Mouse (Mus musculus) MEL (cell line): Measurements from ENCODE around the gene Cltc. TPM values are rescaled to one million over a fixed set of nuclear protein-coding genes. Genes with fewer than 3 reads are reported as not detected.
A peak's percentile ranks its signal among the peaks of the same experiment; 100 is the strongest.

Source experiments
- DNase-seq: peaks from one replicate; pipeline ENCODE4 v3.0.0; 2011; ENCODE audit warnings: low read depth, low spot score
- H3K27ac ChIP-seq: 2 replicates; pipeline ENCODE4 v1.5.1; 2012; ENCODE audit warnings: low read depth, mild to moderate bottlenecking, control low read depth, low read length, moderate library complexity; ENCODE audit not compliant: control insufficient read depth
- H3K27me3 ChIP-seq, 2 experiments: fragments of 150-350 bp in 1 of 2; sonication (generic) in 1 of 2; 2 replicates each; pipeline ENCODE4 v1.6.1; 2012; ENCODE audit warnings: low read length in 2 of 2, mild to moderate bottlenecking in 2 of 2, improper control_type of control experiment in 1 of 2, moderate library complexity in 1 of 2; ENCODE audit not compliant: insufficient read depth in 2 of 2, control insufficient read depth in 1 of 2
- H3K36me3 ChIP-seq, 2 experiments: 2 replicates each; pipeline ENCODE4 v1.6.1; 2012 to 2014; ENCODE audit warnings: low read length in 2 of 2, improper control_type of control experiment in 1 of 2, inconsistent platforms in 1 of 2, mild to moderate bottlenecking in 1 of 2; ENCODE audit not compliant: insufficient read depth in 2 of 2, control insufficient read depth in 1 of 2
- H3K4me1 ChIP-seq, 2 experiments: fragments of 150-350 bp in 1 of 2; sonication (generic) in 1 of 2; 2 replicates each; pipeline ENCODE4 v1.6.1; 2012; ENCODE audit warnings: low read length in 2 of 2, improper control_type of control experiment in 1 of 2, mild to moderate bottlenecking in 1 of 2; ENCODE audit not compliant: insufficient read depth in 2 of 2, control insufficient read depth in 1 of 2
- H3K4me3 ChIP-seq, 2 experiments: fragments of 150-350 bp in 1 of 2; sonication (generic) in 1 of 2; 2 replicates each; pipeline ENCODE4 v1.5.1; 2012; ENCODE audit warnings: low read depth in 2 of 2, low read length in 2 of 2, mild to moderate bottlenecking in 2 of 2, moderate library complexity in 2 of 2, control low read depth in 1 of 2, improper control_type of control experiment in 1 of 2; ENCODE audit not compliant: control insufficient read depth in 1 of 2, insufficient read depth in 1 of 2
- H3K79me2 ChIP-seq: 2 replicates; pipeline ENCODE4 v1.6.1; 2012; ENCODE audit warnings: mild to moderate bottlenecking, low read length, moderate library complexity; ENCODE audit not compliant: control insufficient read depth, poor library complexity, insufficient read depth
- H3K9ac ChIP-seq: 2 replicates; pipeline ENCODE4 v1.6.1; 2012; ENCODE audit warnings: low read depth, mild to moderate bottlenecking, control low read depth, low read length, moderate library complexity; ENCODE audit not compliant: control insufficient read depth, poor library complexity, severe bottlenecking
- H3K9me3 ChIP-seq: fragments of 150-350 bp; sonication (generic); replicated peaks from 2 replicates; pipeline ENCODE4 v1.6.1; 2012; ENCODE audit warnings: mild to moderate bottlenecking, low read length, improper control_type of control experiment, moderate library complexity; ENCODE audit not compliant: insufficient read depth
- CHD1 ChIP-seq: IDR thresholded peaks from 2 replicates; pipeline ENCODE4 v1.6.1; 2012; ENCODE audit warnings: low read depth, mild to moderate bottlenecking, inconsistent platforms, low read length, improper control_type of control experiment
- CHD2 ChIP-seq: IDR thresholded peaks from 2 replicates; pipeline ENCODE4 v1.6.1; 2011; ENCODE audit warnings: low read length, improper control_type of control experiment
- CTCF ChIP-seq, 3 experiments: IDR thresholded peaks in 2 of 3; conservative IDR thresholded peaks in 1 of 3; 2 replicates each; pipeline ENCODE4 v1.5.1; 2011 to 2012; ENCODE audit warnings: low read length in 3 of 3, low read depth in 2 of 3, mild to moderate bottlenecking in 2 of 3, improper control_type of control experiment in 1 of 3, inconsistent platforms in 1 of 3, mixed read lengths in 1 of 3, moderate library complexity in 1 of 3; ENCODE audit not compliant: control insufficient read depth in 1 of 3, insufficient read depth in 1 of 3, poor library complexity in 1 of 3, severe bottlenecking in 1 of 3
- E2F4 ChIP-seq: IDR thresholded peaks from 2 replicates; pipeline ENCODE4 v1.6.1; 2011; ENCODE audit warnings: low read depth, low read length, improper control_type of control experiment, borderline replicate concordance
- EP300 ChIP-seq, 2 experiments: IDR thresholded peaks; 2 replicates each; pipeline ENCODE4 v1.6.1; 2011; ENCODE audit warnings: improper control_type of control experiment in 2 of 2, low read length in 2 of 2, low read depth in 1 of 2, mild to moderate bottlenecking in 1 of 2
- ETS1 ChIP-seq: IDR thresholded peaks from 2 replicates; pipeline ENCODE4 v1.6.1; 2012; ENCODE audit warnings: low read depth, mild to moderate bottlenecking, inconsistent platforms, low read length, improper control_type of control experiment, moderate library complexity
- GABPA ChIP-seq: IDR thresholded peaks from 2 replicates; pipeline ENCODE4 v1.6.1; 2012; ENCODE audit warnings: low read depth, mild to moderate bottlenecking, inconsistent platforms, low read length, improper control_type of control experiment, moderate library complexity
- JUND ChIP-seq: IDR thresholded peaks from 2 replicates; pipeline ENCODE4 v1.6.1; 2011; ENCODE audit warnings: low read depth, mild to moderate bottlenecking, improper control_type of control experiment, low read length
- MAFK ChIP-seq: IDR thresholded peaks from 2 replicates; pipeline ENCODE4 v1.6.1; 2011; ENCODE audit warnings: low read depth, mild to moderate bottlenecking, low read length, improper control_type of control experiment, borderline replicate concordance
- MAZ ChIP-seq: IDR thresholded peaks from 2 replicates; pipeline ENCODE4 v1.6.1; 2012; ENCODE audit warnings: low read depth, mild to moderate bottlenecking, inconsistent platforms, low read length, improper control_type of control experiment
- MEF2A ChIP-seq: IDR thresholded peaks from 2 replicates; pipeline ENCODE4 v1.6.1; 2014; ENCODE audit warnings: low read depth, mild to moderate bottlenecking, inconsistent platforms, low read length, improper control_type of control experiment; ENCODE audit not compliant: poor library complexity, insufficient replicate concordance, severe bottlenecking; ENCODE audit errors: extremely low read depth
- MXI1 ChIP-seq: IDR thresholded peaks from 2 replicates; pipeline ENCODE4 v1.6.1; 2011; ENCODE audit warnings: mild to moderate bottlenecking, low read depth, low read length, improper control_type of control experiment
- MYB ChIP-seq: IDR thresholded peaks from 2 replicates; pipeline ENCODE4 v1.6.1; 2011; ENCODE audit warnings: mild to moderate bottlenecking, low read depth, low read length, improper control_type of control experiment
- MYC ChIP-seq: IDR thresholded peaks from 2 replicates; pipeline ENCODE4 v1.6.1; 2011; ENCODE audit warnings: low read depth, mild to moderate bottlenecking, low read length, improper control_type of control experiment, moderate library complexity
- RAD21 ChIP-seq: IDR thresholded peaks from 2 replicates; pipeline ENCODE4 v1.6.1; 2011; ENCODE audit warnings: mild to moderate bottlenecking, low read depth, low read length, improper control_type of control experiment
- SIN3A ChIP-seq: IDR thresholded peaks from 2 replicates; pipeline ENCODE4 v1.6.1; 2012; ENCODE audit warnings: low read length, improper control_type of control experiment, inconsistent platforms
- SMC3 ChIP-seq: IDR thresholded peaks from 2 replicates; pipeline ENCODE4 v1.6.1; 2011; ENCODE audit warnings: low read depth, low read length, improper control_type of control experiment
- TAL1 ChIP-seq: IDR thresholded peaks from 2 replicates; pipeline ENCODE4 v1.6.1; 2012; ENCODE audit warnings: mild to moderate bottlenecking, inconsistent platforms, low read length, moderate library complexity, mixed read lengths
- TBP ChIP-seq: IDR thresholded peaks from 2 replicates; pipeline ENCODE4 v1.8.0; 2011; ENCODE audit warnings: low read depth, low read length, improper control_type of control experiment
- TCF12 ChIP-seq: IDR thresholded peaks from 2 replicates; pipeline ENCODE4 v1.6.1; 2014; ENCODE audit warnings: low read depth, mild to moderate bottlenecking, inconsistent platforms, low read length, improper control_type of control experiment, moderate library complexity
- UBTF ChIP-seq: IDR thresholded peaks from 2 replicates; pipeline ENCODE4 v1.6.1; 2012; ENCODE audit warnings: low read depth, mild to moderate bottlenecking, inconsistent platforms, low read length, improper control_type of control experiment, moderate library complexity, borderline replicate concordance; ENCODE audit not compliant: insufficient read depth
- USF1 ChIP-seq: IDR thresholded peaks from 2 replicates; pipeline ENCODE4 v1.6.1; 2014; ENCODE audit warnings: low read depth, mild to moderate bottlenecking, inconsistent platforms, low read length, improper control_type of control experiment, moderate library complexity
- ZC3H11A ChIP-seq: IDR thresholded peaks from 2 replicates; pipeline ENCODE4 v1.6.1; 2012; ENCODE audit warnings: low read depth, mild to moderate bottlenecking, inconsistent platforms, low read length, improper control_type of control experiment
- ZNF384 ChIP-seq: IDR thresholded peaks from 2 replicates; pipeline ENCODE4 v1.6.1; 2012; ENCODE audit warnings: low read depth, mild to moderate bottlenecking, inconsistent platforms, low read length, improper control_type of control experiment
- polyA plus RNA-seq, 2 experiments: library from polyadenylated mRNA; stranded (reverse) in 1 of 2; unstranded in 1 of 2; fragments of >175 nt in 1 of 2; fragments of >200 nt in 1 of 2; gene quantifications; 2 replicates each; pipeline versions ENCODE4 v1.2.1 to v1.2.4; 2012; ENCODE audit warnings: low replicate concordance in 2 of 2, low read depth in 1 of 2; ENCODE audit not compliant: insufficient read length in 2 of 2, insufficient read depth in 1 of 2, missing spikeins in 1 of 2
- total RNA-seq: library from RNA; depleted of rRNA; stranded (reverse); fragments of 300-350 nt; gene quantifications from 2 replicates; pipeline ENCODE4 v1.2.3, GENCODE M21; 2012

Gene Cltc
- total and polyA plus RNA-seq, 3 experiments = 149 to 300 (median 205) TPM

DNA sequence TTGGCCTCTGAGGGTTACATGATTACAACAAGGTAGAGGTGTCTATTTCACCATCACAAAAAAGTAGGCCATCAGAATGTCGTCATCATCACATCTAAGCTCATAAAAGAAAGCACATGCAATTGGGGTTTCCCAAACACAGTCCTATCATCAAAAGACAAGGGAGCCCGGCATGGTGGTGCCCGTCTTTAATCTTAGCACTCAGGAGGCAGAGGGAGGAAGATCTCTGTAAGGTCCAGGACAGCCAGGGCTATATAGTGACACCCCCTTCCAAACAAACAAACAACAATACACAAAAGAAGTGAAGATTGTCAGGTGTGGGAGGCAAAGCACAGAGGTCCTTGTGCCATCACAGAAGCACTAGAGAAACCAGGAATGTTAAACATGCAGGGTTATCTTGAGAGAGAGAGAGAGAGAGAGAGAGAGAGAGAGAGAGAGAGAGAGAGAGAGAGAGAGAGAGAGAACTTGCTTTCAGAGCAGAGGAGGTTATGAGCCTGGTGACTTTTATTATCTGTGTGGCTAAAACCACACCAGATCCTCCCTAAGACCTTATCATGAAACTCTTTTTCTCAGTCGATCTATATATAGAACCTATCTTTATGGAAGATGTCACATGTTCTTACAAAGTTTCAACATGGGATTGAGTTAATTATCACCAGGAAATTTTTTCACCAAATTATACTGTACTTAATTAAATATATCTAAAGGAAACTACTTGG lies 100.4 kb downstream of the Cltc start (continued):
- TF ChIP-seq TCF12 = peak; percentile 80
- TF ChIP-seq UBTF = no peak
- TF ChIP-seq SIN3A = peak; percentile 63

DNA sequence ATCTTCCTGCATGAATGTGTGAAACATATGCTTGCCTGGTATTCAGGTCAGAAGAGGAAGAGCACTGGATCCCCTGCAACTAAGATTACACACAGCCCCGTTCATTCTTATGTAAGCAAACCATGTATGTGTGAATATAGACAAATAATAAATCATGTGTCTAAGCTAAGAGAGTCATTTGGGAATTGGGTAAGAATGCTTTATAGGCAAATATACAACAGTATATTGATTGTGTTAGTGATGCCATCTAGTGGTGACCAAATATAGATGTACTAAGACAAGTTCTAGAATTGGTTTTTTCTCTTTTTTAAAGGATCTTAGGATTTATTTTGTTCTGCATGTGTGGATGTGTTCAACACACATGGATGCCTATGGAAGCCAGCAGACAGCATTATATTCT lies 101.7 kb downstream of the Cltc start:
- Histone ChIP-seq H3K4me1 (peaks cover 10 to 26% of the 10 kb centered on the region in 2 experiments), H3K4me3 (no peak overlapping the region), H3K27ac (no peak overlapping the region), H3K79me2 (no peaks in the 10 kb centered on the region; the same call in 1 of the 2 replicates), H3K9me3 (no peaks in the 10 kb centered on the region), H3K9ac (no peak overlapping the region), H3K27me3 (no peaks in the 10 kb centered on the region), H3K36me3 (peaks cover 12 to 26% of the 10 kb centered on the region in 2 experiments)
- TF ChIP-seq ZNF384 (peak; percentile 55; the same call in 1 of the 2 replicates), CTCF (IDR thresholded peaks at IDR 0.05 in 2 of 3, conservative IDR thresholded peaks at IDR 0.05 in 1 of 3; ENCODE audit: control insufficient read depth in 1 of 3, insufficient read depth in 1 of 3, low read depth in 2 of 3, low read length in 3 of 3, poor library complexity in 1 of 3, severe bottlenecking in 1 of 3) (peak; percentile 32 to 87 (median 43); a peak in 5 of 6 replicates), CHD1 (no peak), JUND (no peak; the same call in 1 of the 2 replicates), MAFK (0 out of 2 replicates have a peak, but pooled peaks have one; percentile 42), SIN3A (no peak), SMC3 (peak; percentile 88), ZC3H11A (peak; percentile 81), RAD21 (peak; percentile 92)
- peak; percentile 73 for DNase-seq

DNA sequence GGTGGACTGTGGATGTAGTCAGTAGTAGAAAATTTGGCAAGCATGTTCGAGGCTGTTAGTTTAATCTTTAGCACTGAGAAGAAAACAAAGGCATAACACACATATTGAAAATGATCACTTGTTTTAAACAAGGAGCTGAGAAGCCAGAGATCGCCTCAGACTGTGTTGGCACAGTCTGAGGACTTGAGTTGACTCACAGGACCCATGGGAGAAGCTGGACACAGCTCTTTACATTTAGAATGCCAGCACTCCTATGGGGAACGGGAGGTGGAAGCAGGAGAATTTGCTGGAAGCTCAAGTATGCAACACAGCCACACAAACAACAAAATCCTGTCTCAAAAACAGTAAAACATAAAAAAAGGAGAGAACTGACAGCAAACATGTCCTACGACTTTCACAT lies 103.3 kb downstream of the Cltc start:
- no peak overlapping the region for H3K27ac ChIP-seq
- TF ChIP-seq MAFK = no peak
- no peak for TF ChIP-seq E2F4
- TF ChIP-seq MYC = no peak
- no peak for TF ChIP-seq TAL1
- no peak for TF ChIP-seq MEF2A
- no peak for TF ChIP-seq MXI1
- no peak for TF ChIP-seq MYB
- no peak for TF ChIP-seq ZC3H11A
- TF ChIP-seq CTCF (IDR thresholded peaks at IDR 0.05 in 2 of 3, conservative IDR thresholded peaks at IDR 0.05 in 1 of 3; ENCODE audit: control insufficient read depth in 1 of 3, insufficient read depth in 1 of 3, low read depth in 2 of 3, low read length in 3 of 3, poor library complexity in 1 of 3, severe bottlenecking in 1 of 3) = no peak
- no peak for TF ChIP-seq EP300 (IDR thresholded peaks at IDR 0.05; ENCODE audit: low read depth in 1 of 2, low read length in 2 of 2)
- TF ChIP-seq GABPA = no peak
- no peak for TF ChIP-seq CHD2
- TF ChIP-seq CHD1 = no peak
- TF ChIP-seq ETS1 = no peak
- TF ChIP-seq USF1 = no peak
- no peak for TF ChIP-seq MAZ
- no peak for TF ChIP-seq SIN3A
- TF ChIP-seq TBP = no peak
- TF ChIP-seq UBTF = no peak
- no peaks in the 10 kb centered on the region for H3K9me3 ChIP-seq
- H3K4me3 ChIP-seq = no peak overlapping the region
- no peaks in the 10 kb centered on the region; the same call in 1 of the 2 replicates for H3K79me2 ChIP-seq
- peaks cover 10 to 24% of the 10 kb centered on the region in 2 experiments for H3K4me1 ChIP-seq
- peaks cover 7 to 26% of the 10 kb centered on the region in 2 experiments for H3K36me3 ChIP-seq
- H3K27me3 ChIP-seq = no peaks in the 10 kb centered on the region
- no peak for DNase-seq
- H3K9ac ChIP-seq = no peak overlapping the region
